Mouse (Mus musculus) retina, postnatal 7 days (tissue): ENCODE measurements around the gene Lrrc47.

Experiments used
- DNase-seq: peaks from one replicate; pipeline ENCODE4 v3.0.0-alpha.2; 2012; ENCODE audit warnings: low read depth, low spot score

The Lrrc47 gene

DNA sequence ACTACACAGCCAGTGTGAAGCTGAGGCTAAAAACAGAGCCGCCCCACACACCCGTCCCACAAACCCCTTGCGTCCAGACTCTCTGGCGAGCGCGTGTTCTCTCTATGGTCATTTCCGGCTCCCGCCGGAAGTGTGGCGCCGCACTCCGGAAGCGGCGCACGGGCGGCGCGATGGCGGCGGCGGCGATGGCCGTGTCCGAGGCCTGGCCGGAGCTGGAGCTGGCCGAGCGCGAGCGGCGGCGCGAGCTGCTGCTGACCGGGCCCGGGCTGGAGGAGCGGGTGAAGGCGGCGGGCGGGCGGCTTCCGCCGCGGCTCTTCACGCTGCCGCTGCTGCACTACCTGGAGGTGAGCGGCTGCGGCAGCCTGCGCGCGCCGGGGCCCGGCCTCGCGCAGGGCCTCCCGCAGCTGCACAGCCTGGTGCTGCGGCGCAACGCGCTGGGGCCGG lies at the start of gene Lrrc47:
Lrrc47 (plus strand) TSS at position 86 of the 444 bp plus-strand sequence.
- DNase-seq: peak; percentile 83

DNA sequence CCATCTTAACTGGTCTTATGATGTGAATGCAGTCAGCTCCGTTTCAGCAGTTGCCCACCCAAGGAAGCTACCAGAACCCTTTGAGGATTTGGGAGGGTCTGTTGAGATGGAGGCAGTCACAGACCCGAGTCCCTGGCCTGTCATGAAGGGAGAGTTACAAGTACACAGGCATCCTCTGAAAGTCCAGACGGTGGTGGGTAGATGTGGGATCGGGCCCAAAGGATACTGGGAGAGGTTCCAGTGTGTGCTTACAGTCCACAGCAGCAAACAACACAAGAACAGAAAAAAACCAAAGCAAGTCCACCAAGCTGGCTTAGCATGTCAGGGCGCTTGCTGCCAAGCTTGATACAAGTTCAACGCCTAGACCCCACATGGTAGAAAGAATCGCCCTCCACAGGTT lies 48.9 kb upstream of the Lrrc47 start:
- DNase-seq: no peak

DNA sequence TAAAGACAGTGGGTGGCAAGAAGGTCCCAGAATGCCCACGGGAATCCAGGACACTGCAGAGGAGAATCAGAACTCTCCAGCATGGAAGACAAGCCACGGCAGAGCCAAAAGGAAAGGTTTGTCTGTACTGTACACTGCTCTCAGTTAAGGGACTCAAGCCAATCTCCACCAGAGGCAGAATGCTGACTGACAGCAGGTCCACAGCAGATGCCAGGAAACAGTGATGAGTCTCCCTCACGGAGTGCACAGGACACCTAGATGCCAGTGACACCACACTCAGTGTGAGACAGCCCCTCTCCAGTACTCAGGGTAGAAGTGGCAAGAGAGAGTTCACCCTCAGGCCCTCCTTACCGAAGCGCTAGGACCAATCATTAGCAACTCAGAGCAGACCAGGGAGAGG lies 44.9 kb upstream of the Lrrc47 start:
- DNase-seq: no peak

DNA sequence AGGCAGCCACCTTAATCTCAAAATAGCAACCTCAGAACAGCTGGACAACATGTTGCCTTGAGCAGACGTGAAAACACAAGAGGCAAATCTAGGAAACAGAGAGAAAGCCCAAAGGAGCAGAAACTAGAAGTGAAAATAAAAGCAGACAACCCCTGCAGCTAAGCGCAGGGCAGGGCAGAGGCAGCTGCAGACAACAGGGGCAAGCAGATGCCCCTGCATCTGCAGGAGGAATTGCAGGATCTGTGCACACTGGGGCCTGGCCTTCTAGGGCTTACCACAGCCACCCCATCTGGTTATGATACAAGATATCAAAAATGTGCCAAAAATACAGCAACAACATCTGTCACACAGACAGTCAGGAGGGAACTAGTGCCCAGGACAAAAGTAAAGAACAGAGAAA lies 44.0 kb upstream of the Lrrc47 start:
- DNase-seq: no peak

DNA sequence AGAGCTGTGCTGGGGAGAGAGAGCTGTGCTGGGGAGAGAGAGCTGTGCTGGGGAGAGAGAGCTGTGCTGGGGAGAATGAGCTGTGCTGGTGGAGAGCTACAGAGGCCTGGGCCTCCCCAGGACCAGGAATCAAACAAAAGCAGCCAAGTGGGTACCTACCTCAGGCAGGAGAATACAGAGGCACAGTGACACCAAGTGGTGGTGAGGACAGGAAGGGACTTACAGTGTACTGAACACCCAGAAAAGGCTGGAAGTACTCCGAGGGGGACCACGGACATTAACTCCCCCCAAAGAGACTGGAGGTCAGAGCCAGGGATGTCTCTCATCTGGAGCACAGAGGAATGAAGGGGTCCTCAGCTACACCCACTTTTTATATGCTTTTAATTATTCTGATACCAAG lies 43.5 kb upstream of the Lrrc47 start:
- DNase-seq: no peak

DNA sequence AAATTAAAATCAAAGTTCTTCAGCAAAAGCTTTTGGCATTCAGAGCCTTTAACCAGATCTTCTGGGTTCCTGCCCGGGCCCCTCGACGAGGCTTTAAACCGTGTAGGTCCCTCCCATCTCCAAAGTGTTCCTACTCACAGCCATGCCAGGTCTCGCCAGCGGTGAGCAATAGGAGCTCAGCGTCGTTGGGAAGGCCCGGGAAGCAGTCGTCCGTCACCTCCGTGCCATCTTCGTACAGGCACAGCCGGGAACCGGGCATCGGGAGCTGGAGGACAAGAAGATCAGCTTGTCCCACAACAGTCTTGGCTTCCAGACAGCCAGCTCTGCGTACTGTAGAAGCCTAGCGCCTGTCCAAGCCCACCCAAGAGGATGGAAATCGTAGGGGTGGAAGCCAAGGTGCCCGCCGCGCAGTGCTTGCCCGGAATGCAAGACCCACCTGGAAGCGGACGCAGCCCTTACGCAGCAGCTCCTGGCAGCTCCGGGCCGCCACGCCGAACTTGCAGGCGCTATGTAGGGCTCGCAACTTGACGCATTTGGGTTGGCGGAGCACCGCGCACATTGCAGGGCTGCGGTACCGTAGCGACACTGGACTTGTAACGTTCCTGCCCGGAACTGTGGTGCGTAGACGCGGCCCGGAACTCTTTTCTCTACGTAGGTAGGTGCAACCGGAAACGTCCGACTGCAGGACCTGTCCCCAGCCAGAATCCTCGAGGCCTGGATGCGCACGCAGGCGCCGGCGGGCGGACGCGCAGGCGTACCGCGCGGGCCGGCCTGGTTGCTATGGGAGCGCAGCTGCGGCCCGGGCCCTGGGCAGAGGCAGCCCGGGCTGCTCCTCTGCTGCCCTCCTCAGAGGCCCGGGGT lies 36.9 kb upstream of the Lrrc47 start, which contains the start of the genes Dffb and Cep104:
Dffb (minus strand) TSS at position 696 of the 861 bp plus-strand sequence.
Cep104 (plus strand) TSS at position 764 of the 861 bp plus-strand sequence.
- peak; percentile 92 for DNase-seq

DNA sequence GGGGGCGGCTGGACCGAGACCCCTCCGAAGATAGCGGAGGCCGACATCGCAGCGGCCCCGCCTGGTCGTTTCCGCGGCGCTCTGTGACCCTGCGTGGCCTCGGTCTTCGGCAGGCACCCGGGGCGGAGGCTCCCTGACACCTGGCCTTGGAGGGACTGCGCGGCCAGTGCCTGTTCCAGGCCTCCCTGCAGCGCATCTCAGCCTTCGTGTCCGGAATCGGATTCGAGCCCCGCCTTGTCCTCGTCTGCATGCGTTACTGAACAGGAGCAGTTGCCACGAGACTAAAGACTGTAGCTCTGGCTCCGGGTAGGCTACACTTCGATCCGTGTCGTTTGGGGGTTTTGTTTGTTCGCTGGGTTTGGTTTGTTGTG lies 36.3 kb upstream of the Lrrc47 start:
- no peak for DNase-seq

DNA sequence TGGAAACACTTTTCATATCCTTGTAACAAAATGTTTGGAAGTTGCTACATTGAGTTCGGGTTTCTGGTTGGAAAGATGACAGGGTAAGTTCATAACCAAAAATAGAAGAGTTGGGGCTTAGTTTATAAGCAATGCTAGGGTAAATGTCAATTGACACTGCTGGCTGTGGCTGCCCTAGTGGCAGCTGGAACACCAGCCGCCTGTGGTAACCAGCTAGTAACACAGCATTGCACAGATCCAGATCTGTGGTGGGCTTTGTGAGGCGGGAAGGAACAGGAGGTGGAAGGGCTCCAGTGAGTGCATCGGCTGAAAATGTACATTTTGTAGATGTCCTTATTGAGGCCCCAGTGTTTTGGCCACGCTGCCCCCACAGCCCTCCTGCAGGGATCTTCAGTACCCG lies 35.8 kb upstream of the Lrrc47 start:
- no peak for DNase-seq

DNA sequence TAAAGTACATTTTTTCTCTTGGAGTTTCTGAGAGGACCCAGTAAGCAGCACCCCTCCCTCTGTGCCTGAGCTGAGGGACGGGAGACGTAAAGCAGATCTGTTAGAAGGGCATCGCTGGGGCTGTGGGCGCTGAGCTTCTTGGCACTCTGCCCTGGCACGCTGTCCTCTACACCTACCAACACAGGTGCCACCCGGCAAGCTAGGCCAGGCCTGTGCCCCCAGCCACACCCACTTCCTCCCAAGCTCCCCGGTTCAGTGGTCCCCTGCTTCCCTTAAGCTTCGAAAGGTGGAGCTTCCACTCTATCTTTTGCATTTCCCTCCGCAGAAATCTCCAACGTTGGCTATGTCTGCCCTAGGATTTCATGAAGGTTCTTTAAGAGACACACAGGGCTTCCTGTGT lies 32.3 kb upstream of the Lrrc47 start:
- DNase-seq: no peak

DNA sequence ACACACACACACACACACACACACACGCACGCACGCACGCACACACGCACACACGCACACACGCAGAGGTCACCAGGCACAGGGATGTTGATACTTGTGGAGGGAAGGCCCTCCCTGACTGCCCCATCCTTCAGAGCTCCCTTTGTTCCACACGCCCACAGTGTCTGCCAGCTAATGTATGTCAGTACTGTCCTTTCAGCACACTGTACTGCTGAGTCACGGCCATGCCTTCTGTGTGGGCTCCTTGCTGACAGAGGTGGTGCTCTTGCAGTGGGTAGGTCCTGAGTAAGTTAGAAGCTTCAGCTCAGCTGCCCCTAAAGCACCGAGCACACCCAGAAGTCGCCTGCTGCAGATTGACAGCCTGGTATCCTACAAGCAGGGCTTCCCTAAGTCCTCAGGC lies 31.1 kb upstream of the Lrrc47 start:
- DNase-seq: no peak

DNA sequence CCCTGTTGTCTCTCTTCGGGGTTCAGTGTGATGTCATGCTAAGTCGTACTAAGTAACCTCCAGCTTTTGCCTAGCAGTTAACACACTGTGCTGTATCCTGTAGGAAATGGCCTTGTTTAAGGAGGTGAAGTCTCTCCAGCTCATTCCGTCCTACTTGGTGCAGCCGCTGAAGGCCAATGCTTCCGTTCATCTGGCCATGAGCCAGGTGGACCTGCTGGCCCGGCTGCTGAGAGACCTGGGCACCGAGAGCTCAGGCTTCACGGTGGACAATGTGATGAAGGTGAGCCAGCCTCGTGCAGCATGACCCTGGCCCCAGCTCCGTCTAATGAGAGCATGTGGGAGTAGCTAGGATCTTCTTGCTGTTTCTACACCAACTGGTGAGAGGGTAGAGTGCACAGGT lies 18.8 kb upstream of the Lrrc47 start:
- DNase-seq: no peak

DNA sequence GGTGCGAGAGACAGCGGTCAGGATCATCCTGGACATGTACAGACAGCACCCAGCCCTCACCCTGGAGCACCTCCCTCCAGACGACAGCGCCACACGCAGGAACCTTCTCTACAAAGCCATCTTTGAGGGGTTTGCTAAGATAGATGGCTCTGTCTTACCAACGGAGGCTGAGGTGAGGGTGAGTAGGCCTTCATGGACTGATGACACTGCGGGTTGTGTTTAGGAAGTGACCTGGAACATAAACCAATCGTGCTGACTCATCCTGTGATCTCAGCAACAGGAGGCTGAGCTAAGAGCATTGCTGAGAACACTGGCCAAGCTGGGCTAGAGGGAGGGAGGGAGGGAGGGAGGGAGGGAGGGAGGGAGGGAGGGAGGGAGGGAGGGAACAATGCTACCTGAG lies 18.0 kb upstream of the Lrrc47 start:
- no peak for DNase-seq

DNA sequence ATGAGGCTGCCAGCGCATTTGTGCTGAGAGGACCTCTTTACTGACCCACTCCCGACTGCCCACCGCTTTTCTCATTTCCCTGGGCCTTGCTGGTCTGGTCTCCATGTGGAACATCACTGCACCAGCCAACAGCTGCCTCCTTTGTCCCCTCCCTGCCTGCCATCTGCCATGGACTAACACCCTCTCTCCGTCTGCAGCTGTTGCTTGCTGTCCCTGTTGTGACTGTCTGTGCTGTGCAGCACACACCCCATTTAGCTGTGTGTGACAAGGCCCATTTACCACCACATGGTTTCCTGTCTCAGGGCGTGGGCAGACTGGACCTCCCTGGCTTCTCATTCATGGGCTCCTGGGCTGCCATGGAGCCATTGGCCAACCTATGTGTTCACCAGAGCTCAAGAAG lies 6.0 kb upstream of the Lrrc47 start:
- DNase-seq: no peak

DNA sequence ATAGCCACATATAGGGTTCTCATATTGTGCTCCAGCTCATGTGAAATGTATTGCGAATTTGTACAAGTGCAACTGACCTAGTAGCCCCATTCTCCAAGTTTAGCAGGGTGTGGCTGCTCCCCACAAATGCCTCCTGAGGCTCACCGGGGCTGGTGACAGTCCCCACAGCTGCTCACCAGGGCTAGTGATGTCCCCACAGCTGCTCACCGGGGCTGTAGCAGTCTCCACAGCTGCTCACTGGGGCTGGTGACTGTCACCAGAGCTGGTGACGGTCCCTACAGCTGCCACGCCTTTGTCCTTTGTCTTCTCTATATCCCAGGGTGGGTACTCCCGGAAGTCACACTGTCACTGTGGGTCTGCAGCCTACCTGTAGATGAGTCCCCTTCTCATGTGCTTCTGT lies 5.3 kb upstream of the Lrrc47 start:
- DNase-seq: no peak

DNA sequence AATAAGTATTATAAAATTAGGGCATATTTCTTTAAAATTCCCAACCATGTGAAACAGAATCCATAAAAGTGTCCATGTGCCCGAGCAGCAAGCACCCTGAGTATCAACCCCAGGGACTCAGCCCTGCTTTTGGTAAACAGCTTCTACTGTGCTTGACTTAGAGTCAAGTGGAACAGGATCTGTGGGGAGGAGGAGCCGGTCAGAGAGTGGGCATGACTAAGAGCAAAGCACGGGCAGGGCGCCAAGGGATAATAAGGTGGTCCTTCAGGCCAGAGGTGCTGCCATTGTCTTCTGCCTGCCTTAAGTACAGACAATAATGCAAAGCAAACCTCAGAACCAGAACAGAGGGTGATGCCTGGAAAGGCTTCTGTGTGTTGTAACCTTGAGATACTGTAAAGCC lies 3.8 kb upstream of the Lrrc47 start:
- DNase-seq: no peak

DNA sequence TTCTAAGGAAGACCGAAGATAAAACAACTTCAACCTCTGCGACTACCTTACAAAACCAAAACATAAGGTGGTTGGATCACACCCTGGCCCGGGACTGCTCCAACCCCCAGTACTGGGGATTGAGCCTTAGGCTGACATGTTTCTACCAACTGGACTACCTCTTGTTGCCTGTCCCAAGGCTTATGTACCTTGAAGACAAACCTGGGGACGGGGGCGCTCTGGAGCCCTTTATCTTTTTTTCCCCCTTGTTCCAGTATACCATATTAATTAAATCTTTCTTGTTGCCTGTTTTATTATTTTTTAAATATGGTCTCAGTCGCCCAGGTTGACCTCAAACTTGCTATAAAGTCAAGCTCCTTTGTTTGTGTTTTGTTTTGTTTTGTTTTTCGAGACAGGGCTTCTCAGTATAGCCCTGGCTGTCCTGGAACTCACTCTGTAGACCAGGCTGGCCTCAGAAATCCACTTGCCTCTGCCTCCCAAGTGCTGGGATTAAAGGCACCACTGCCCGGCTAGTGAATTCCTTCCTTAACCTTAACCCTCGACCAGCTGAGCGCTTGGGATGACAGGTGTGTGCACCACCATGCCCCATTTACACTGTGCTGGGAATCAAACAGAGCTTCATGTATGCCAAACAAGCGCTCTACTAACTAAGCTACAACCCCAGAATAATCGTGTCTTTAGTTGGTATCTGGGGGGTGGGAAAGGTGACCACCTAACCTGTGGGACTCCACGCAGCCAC lies 455 bp upstream of the Lrrc47 start:
- DNase-seq: no peak

DNA sequence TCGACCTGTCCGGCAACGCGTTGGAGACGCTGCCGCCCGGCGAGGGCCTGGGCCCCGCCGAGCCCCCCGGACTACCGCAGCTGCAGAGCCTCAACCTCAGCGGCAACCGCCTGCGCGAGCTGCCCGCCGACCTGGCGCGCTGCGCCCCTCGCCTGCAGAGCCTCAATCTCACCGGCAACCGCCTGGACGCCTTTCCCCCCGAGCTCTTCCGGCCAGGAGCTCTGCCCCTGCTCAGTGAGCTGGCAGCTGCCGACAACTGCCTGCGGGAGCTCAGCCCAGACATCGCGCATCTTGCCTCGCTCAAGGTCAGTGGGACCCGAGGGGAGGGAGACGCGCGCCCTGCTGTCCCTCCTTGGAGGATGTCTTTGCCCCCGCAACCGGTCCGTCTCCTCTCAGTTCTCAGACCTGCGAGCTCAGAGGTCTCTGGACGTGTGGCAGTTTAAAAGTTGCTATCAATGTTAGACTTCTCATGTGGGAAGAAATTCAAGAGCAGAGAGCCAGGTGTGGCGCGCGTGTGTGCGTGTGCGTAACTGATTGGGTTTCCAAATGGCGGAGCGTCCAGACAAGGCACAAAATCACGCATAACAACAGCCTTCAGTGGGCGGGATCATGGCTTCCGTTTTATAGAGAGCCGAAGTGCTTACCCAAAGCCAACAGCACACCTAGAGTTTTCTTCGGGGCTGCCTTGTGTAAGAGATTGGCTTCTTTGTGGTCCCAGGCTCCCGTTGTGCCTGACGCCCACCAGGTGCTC lies 776 bp downstream of the Lrrc47 start:
- no peak for DNase-seq

DNA sequence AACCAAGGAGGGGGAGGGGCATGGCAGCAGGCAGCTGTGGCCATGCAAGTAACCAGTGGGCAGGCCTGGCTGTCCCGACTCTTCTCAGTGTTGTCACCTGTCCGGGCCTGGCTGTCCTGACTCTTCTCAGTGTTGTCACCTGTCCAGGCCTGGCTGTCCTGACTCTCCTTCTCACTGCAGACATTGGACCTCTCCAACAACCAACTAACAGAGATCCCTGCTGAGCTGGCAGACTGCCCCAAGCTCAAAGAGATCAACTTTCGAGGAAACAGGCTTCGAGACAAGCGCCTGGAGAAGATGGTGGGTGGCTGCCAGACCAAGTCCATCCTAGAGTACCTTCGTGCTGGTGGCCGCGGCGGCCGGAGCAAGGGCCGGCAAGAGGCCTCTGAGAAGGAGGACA lies 3.9 kb downstream of the Lrrc47 start:
- DNase-seq: no peak

DNA sequence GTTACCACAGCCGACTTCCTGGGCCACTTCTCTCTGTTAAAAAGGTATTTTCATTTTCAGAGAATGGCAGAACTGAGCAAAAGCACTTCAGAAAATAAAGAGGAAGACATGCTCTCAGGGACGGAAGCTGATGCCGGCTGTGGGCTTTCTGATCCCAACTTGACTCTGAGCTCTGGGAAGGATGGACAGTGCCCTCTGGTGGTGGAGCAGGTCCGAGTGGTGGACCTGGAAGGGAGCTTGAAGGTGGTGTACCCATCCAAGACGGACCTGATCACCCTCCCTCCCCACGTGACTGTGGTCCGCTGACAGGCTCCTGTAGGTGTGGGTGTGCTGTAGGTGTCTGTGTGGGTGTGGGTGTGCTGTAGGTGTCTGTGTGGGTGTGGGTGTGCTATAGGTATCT lies 8.0 kb downstream of the Lrrc47 start:
- DNase-seq: no peak

DNA sequence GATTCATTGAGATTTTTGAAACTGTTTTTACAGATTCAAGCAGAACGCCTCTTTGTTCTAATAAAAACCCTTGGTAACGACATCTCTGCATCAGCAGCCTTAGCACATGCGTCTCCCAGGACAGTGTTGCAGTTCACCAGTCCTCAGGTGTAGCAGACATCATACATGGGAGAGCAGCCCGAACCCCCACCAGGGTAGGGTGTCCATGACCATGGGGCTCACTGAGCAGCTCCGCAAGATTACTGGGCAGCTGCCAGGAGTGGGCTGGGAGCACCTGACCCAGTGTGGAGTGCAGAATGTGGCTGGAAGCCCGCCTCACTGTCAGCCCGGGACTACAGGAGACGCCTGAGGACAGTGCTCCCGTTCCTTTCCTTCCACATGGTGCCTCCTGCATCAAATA lies 9.9 kb downstream of the Lrrc47 start:
- no peak for DNase-seq

DNA sequence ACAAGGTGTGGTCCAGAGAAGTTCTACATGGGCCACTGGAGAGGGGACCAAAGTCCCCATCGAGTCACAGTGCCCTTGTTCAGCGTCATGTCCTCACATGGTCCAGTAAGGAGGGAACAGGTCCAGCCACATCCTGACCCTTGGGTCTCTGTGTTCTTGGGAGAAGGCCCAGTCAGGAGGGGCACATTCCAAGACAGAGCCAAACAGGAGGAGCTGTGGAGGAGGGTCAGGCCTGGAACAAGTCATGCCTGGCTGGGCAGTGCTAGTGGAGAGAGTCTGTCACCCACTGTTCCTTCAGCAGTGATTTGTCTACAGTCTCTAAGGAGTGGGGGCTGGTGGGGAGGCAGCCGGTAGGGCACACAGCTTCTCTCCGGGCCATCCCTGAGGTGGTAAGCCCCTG lies 10.9 kb downstream of the Lrrc47 start:
- DNase-seq: no peak

DNA sequence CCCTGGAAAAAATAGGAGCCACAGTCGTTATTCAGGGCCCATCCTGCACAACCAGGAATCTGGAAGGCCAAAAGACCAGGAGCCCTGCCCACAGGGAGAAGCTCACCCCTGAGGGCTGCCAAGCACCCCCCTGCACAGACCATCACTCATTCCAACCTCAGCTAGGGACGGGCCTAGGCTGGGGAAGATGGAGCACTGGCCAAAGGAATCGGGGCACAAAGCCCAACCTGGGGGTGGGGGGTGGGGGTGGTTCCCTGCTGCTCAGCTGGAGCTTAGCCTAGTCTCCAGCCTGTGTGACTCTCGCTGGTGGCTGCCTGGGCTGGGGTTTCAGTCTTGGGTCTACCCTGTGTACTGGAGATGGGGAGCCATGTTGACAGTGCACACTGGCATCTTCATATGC lies 11.3 kb downstream of the Lrrc47 start:
- no peak for DNase-seq
